Mouse (Mus musculus) lung, postnatal 36 days (tissue): Measurements from ENCODE around the gene Ggnbp2.
"Not testable (repeated sequence)": the region's sequence is repeated elsewhere in the genome, so short reads cannot be mapped to it uniquely, and the experiment has no call there.

Experiments used
- DNase-seq: peaks from one replicate; pipeline ENCODE4 v3.0.0; 2022; ENCODE audit warnings: mixed read lengths

Ggnbp2 gene

GRCm38 (mm10) chr11:84879007-84879771 lies 8.6 kb upstream of the Ggnbp2 start:
- no peak for DNase-seq

- DNase-seq = not testable (repeated sequence)
Measured at GRCm38 (mm10) chr11:84876020-84876419, 5.4 kb upstream of the Ggnbp2 start.

GRCm38 (mm10) chr11:84873042-84873833 lies 2.6 kb upstream of the Ggnbp2 start:
- DNase-seq = no peak

GRCm38 (mm10) chr11:84871548-84872069 lies 992 bp upstream of the Ggnbp2 start:
- no peak for DNase-seq

- DNase-seq = no peak
Measured at GRCm38 (mm10) chr11:84871046-84871445, 429 bp upstream of the Ggnbp2 start.

- DNase-seq = peak; percentile 94
Measured at GRCm38 (mm10) chr11:84869537-84870232, 932 bp downstream of the Ggnbp2 start.

GRCm38 (mm10) chr11:84868786-84869259 lies 1.8 kb downstream of the Ggnbp2 start:
- no peak for DNase-seq

GRCm38 (mm10) chr11:84867586-84867985 lies 3.0 kb downstream of the Ggnbp2 start:
- DNase-seq = no peak

GRCm38 (mm10) chr11:84865268-84865667 lies 5.3 kb downstream of the Ggnbp2 start:
- DNase-seq = no peak

GRCm38 (mm10) chr11:84855285-84855684 lies 15.3 kb downstream of the Ggnbp2 start:
- no peak for DNase-seq

- no peak for DNase-seq
Measured at GRCm38 (mm10) chr11:84847475-84848090, 23.0 kb downstream of the Ggnbp2 start.

- no peak for DNase-seq
Measured at GRCm38 (mm10) chr11:84846741-84847474, 23.7 kb downstream of the Ggnbp2 start.

GRCm38 (mm10) chr11:84839330-84839729 lies 31.3 kb downstream of the Ggnbp2 start:
- DNase-seq = peak; percentile 12

GRCm38 (mm10) chr11:84829495-84829894 lies 41.1 kb downstream of the Ggnbp2 start:
- not testable (repeated sequence) for DNase-seq

- peak; percentile 96 for DNase-seq
Measured at GRCm38 (mm10) chr11:84828516-84829399, 41.9 kb downstream of the Ggnbp2 start, which contains the start of gene Dhrs11. TSS of gene Dhrs11 (minus strand) at chr11:84828994.

- DNase-seq = peak; percentile 13
Measured at GRCm38 (mm10) chr11:84827901-84828503, 42.6 kb downstream of the Ggnbp2 start.

GRCm38 (mm10) chr11:84827492-84827891 lies 43.1 kb downstream of the Ggnbp2 start:
- DNase-seq = no peak

GRCm38 (mm10) chr11:84826185-84826584 lies 44.4 kb downstream of the Ggnbp2 start:
- DNase-seq = peak; percentile 57

- no peak for DNase-seq
Measured at GRCm38 (mm10) chr11:84825261-84825807, 45.3 kb downstream of the Ggnbp2 start.

GRCm38 (mm10) chr11:84823484-84823897 lies 47.1 kb downstream of the Ggnbp2 start:
- DNase-seq = no peak
